Mouse (Mus musculus) activated CD4-positive, CD25-positive, alpha-beta regulatory T cell, adult 4 months (primary cell): ENCODE measurements around the gene Doc2a. TPM values are rescaled to one million over a fixed set of nuclear protein-coding genes. Genes with fewer than 3 reads are reported as not detected.

Experiments used
- ATAC-seq: one replicate; pipeline ENCODE4 v1.8.0; 2017
- polyA plus RNA-seq, 2 experiments: library from polyadenylated mRNA; unstranded; fragments of 100-300 nt; shearing (Covaris generic); gene quantifications; one replicate each; pipeline ENCODE4 v1.2.1; 2017

Doc2a gene
- polyA plus RNA-seq, 2 experiments from 2014 or later: not detected

GRCm38 (mm10) chr7:126823940-126824339 lies 23.3 kb upstream of the Doc2a start:
- no peak for ATAC-seq

DNA sequence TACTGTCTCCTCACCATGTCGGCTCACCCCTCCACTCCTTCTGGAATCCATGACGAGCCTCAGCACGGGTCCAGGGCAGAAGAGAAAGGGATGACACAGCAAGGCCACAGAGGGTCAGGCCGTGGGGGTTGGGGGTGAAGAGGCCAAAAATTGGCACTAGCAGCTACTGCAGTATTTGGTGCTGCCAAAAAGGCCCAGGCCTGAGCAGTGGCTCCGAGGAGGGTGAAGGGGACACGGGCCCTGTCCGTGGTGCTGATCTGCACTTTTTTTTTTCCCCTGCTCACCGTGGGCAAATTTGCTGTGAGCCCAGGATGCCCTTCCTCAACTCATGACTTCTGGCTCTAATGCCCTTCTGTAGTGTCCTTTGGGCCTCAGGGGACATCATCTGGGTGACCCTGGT lies 21.8 kb upstream of the Doc2a start:
- ATAC-seq: no peak

- no peak for ATAC-seq
Observed at GRCm38 (mm10) chr7:126825952-126826351, 21.3 kb upstream of the Doc2a start.

DNA sequence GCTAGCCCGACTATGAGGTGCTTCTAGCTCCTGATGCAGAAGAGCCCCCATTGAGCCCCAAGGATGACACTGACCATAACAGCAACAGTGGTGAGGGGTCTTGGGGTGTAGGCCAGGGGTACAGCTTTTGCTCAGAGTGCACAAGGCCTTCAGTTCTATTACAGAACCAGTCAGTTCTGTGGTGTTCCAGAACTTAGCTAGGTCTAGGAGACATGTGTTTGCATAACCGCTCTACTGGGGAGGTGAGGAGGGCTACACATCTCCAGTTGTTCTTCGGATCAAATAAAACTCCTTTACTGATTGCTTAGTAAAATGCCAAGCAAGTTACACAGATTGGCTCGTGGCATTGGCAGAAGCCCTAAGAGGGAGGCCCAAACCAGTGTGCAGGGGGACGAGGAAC lies 15.7 kb upstream of the Doc2a start, which contains the start of gene 4930451I11Rik:
TSS of gene 4930451I11Rik (minus strand) at position 101 of the 400 bp plus-strand sequence.
- ATAC-seq: no peak

DNA sequence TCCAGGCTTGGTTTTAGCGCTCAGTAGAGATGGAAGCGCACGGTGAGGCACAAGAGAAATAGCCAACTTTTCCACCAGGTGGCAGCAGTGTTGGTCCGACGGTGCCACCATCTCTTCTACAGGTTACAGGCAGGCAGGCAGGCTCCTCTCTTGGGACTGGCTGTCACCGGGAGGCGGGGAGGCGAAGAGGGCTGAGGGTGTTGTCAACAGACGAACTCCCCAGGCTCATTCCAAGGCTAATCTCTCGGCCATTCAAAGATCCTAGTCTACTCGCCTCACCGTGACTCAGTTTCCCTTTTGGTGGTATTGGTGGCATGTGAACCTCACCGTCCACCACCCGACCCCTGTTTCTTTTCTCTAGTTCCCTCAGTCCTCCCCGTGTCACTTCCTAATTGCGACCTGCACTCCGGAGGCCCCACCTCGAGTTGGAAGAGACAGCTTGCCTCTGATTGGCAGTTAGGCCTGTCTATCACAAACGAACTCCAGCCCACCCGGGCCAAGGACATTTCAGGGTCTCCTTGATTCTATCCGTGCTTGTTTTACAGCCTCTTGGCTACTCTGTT lies 15.1 kb upstream of the Doc2a start:
- peak; percentile 85 for ATAC-seq

DNA sequence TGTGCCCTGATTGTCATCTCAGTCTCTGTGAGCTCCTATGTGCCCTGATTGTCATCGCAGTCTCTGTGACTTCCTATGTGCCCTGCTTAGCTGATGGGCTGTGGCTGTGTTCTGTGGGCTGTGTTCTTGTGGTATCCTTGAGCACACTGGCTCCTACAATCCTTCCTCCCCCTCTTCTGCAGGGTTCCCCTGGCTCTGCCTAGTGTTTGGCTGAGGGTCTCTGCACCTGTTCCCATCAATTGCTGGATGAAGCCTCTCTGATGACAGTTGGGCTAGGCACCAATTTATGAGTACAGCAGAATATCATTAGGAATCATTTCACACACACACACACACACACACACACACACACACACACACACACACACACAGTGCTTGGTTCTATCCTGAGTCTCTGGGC lies 13.9 kb upstream of the Doc2a start:
- ATAC-seq: no peak

GRCm38 (mm10) chr7:126843276-126843675 lies 3.9 kb upstream of the Doc2a start:
- no peak for ATAC-seq

- ATAC-seq: no peak
Observed at GRCm38 (mm10) chr7:126845516-126845915, 1.7 kb upstream of the Doc2a start.

DNA sequence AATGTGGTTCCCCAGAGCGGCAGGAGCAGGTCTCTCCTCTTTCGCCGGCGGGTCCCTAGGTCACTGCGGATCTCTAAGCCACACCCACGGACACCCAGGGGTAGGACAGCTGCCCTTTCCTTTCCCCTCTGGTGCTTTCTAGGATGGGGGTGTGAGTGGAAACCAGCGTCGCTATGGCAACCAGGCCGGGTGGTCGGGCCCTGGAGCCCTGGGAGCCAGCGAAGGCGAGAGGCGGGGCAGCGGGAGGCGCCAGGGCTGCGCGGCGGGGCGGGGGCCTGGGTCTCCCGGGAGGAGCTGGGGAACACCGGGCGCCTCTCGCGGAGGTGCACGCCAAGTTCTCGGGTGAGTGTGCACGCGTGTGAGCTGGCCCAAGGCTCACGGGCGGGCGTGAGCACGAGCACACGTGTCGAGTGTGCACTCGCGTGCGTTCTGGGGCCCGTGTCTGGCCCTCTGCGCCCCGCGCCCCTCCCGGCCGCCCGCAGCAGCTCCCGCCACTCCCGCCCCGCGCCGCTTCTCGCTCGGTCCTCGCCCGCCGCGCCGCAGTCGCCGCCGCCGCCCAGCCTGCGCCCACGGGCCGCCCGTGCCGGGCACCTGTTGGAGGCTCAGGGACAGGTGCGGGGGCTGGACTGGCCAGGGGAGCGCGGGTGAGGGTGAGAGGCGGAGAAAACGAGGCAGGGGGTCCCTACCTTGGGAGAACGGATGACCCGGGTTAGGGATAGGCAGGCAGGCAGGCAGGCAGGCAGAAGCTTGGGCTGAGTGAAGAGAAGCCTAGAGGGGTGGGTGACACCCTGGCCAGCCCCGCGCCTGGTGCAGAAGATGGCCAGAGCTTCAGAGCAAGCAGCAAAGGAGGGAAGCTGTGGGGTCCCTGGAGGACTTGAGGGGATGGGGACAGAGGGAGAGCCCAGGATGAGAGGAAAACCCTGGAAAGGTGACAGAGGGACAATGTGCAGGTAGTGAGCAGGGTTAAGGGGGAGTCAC lies 494 bp downstream of the Doc2a start:
- no peak for ATAC-seq

- ATAC-seq: no peak
Observed at GRCm38 (mm10) chr7:126848794-126849193, 1.6 kb downstream of the Doc2a start.

DNA sequence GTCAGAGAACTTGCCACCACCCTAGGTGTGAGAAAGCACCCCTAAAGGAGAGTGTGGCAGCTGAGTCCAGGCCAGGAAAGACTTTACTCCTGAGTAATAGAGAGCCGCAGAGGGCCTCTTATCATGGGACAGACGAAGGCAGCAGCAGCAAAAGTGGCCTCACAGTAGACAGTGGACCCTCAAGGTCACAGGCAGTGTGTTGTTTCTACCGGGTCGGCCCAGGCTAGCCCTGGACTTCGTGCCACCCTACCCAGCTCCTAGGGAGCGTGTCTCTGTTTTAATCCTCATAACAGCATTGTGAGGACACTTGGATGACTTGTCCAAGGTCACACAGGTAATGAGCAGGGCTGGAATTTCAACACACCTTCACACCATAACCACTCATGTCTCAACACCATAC lies 2.9 kb downstream of the Doc2a start:
- no peak for ATAC-seq

GRCm38 (mm10) chr7:126851192-126851591 lies 4.0 kb downstream of the Doc2a start:
- no peak for ATAC-seq

GRCm38 (mm10) chr7:126853454-126853853 lies 6.2 kb downstream of the Doc2a start:
- ATAC-seq: no peak

DNA sequence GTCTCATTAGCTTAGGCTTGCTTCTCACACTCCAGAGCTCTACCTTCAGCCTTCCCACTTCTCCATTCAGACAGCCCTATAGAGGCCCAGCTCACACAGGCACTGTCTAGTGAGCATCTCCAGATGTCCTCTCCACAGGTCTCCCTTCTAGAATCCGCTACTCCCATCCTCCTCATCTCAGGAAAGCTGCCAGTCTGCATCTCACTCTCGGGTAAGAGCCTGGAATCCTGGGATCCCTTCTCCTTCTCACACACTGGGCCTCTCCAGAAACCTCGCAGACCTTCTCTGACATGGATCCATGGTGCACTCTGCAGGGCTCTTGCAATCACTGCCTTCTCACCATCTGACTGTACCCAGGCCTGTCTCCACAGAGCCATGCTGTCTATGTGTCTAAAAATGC lies 8.4 kb downstream of the Doc2a start:
- ATAC-seq: no peak

DNA sequence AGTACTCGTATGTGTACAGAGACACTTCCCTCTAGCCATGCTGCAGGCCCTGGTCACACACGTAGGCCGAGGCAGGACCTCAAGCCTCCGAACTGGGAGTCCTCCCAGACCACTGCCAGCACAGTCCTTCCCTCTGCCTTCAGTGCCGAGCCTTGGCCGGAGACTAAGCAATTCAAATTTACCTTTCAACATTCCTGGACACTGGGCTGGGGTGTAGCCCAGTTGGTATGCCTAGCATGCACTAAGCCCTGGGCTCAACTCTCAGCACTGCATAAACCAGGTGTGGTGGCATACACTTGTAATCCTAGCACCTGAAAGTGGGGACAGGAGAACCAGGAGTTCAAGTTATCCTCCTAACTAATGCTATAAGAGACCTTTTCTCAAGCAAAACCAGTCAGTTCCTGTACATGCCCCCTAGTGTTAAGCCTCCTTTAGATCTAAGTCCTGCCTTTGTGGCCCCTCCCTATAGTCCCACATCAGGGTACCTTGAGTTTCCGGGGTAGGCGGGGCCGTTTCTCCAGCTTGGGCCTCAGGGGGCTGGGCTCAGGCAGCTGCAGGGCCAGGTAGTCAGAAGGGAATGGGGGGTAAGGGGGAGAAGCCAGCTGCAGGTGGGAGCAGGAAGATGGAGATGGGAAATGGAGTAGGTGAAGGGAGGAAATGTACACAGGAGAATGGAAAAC lies 9.7 kb downstream of the Doc2a start:
- no peak for ATAC-seq

- no peak for ATAC-seq
Observed at GRCm38 (mm10) chr7:126860987-126861386, 13.8 kb downstream of the Doc2a start.

- ATAC-seq: peak; percentile 81
Observed at GRCm38 (mm10) chr7:126861429-126862130, 14.4 kb downstream of the Doc2a start, which contains the start of gene Hirip3. Hirip3 (plus strand) TSS chr7:126861972.

- ATAC-seq: peak; percentile 71
Observed at GRCm38 (mm10) chr7:126862147-126862784, 15.1 kb downstream of the Doc2a start, which contains the start of gene Ino80e. Ino80e (minus strand) TSS chr7:126862377.

DNA sequence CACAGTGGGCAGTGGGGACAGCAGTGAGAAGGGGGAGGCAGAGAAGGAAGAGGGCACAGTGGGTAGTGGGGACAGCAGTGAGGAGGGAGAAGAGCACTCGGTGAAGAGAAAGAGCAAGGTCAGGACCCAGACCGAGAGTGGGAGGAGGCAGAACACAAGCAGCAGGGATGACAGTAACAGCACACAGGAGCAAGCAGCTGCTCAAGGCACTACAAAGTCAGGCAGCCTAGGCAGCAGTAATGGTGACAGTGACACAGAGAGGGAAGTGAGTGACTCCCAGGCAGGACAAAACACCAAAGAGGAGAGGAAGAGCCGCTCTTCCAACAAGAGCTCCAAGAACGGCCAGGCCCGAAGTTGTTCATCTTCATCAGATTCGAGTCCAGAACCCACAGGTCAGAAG lies 16.6 kb downstream of the Doc2a start:
- ATAC-seq: no peak

DNA sequence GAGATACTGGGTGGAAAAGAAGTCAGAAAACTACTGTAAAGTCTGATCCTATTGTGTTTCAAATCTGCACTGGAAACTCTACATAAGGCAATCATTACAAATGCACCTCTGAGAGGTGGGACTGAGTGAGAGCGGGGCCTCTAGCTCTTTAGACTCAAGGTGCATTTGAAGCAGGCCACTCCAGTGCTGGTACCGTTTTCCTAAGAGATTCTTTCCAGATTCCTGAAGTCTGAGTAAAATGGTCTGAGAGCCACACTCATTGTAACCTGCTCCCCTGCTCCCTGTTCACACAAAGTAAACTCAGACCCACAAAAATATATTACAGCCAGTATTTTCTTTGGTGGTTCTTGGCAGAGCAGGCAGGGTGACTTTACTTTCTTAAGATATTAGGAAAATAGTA lies 20.3 kb downstream of the Doc2a start:
- no peak for ATAC-seq

DNA sequence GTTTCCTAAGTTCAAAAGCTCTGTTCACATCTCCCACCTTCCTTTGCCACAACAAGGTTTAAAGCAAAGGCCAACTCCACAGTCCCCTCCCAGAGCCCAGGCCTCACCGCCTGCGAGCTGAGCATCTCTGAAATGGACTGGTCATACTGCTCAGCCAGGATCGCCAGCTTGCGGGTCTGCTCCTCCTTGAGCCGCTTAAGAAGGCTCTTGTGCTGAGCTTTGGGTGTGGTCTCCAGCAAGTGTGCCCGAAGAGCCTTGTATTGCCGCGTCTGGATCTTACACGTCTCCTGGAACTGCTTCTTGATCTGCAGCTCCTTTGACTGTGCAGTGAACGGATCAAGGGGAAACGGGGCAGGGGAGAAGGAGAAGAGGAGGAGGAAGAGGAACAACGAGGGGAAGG lies 20.8 kb downstream of the Doc2a start:
- no peak for ATAC-seq
